Mouse (Mus musculus) testis, adult 2 months (tissue): ENCODE measurements around the gene Nphs1.

ENCODE experiments used
- CTCF ChIP-seq: fragments of 200-500 bp; IDR thresholded peaks from 2 replicates; pipeline ENCODE4 v1.5.1; 2012; ENCODE audit warnings: low read depth, mild to moderate bottlenecking, inconsistent platforms, low read length, moderate library complexity; ENCODE audit not compliant: control insufficient read depth, insufficient read depth, insufficient replicate concordance
- POLR2A ChIP-seq: fragments of 200-500 bp; IDR thresholded peaks from 2 replicates; pipeline ENCODE4 v1.6.1; 2012; ENCODE audit warnings: low read depth, mild to moderate bottlenecking, inconsistent platforms, low read length, moderate library complexity; ENCODE audit not compliant: control insufficient read depth

DNA sequence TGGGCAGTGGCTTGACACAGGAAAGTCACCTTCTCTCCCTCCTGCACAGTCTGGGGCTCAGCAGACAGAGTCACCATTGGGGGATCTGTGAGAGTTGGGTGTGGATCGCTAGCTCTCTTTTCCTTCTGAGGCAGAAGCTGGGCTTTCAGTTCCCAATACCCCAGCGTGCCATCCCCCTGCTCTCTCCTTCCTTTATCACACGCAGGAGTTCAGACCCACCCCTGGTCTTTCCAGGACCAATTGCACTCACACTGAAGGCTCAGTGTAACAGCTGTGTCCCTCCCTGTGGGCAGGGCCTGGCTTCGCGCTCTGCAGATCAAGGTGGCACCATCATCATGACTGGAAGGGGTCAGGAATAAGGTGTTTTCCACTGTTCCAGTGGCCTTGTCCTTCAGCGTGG lies 3.9 kb upstream of the Nphs1 start:
- no peak for TF ChIP-seq POLR2A
- no peak for TF ChIP-seq CTCF
